Mouse (Mus musculus): ENCODE results near the gene Cxcl5.
"Not testable (repeated sequence)": the region's sequence is repeated elsewhere in the genome, so short reads cannot be mapped to it uniquely, and the experiment has no call there.

Cxcl5 gene

GRCm38 (mm10) chr5:90785659-90786588 is 26.8 kb downstream of the Cxcl5 start, which contains the start of gene Cxcl3:
TSS of gene Cxcl3 (plus strand) at chr5:90786103.
- DNase-seq (ENCODE audit: low spot score in 2 of 2) = peak in 1 of 2 experiments; percentile 29

GRCm38 (mm10) chr5:90788114-90788513 is 29.0 kb downstream of the Cxcl5 start:
- no peak for DNase-seq (ENCODE audit: low spot score in 2 of 2)

- DNase-seq (ENCODE audit: low spot score in 2 of 2) = no peak
Observed at GRCm38 (mm10) chr5:90789306-90790073, 30.3 kb downstream of the Cxcl5 start.

GRCm38 (mm10) chr5:90790074-90790502 is 30.9 kb downstream of the Cxcl5 start:
- DNase-seq (ENCODE audit: low spot score in 2 of 2) = no peak

GRCm38 (mm10) chr5:90794195-90794625 is 35.0 kb downstream of the Cxcl5 start, which contains the start of gene Cxcl15:
TSS of gene Cxcl15 (plus strand) at chr5:90794534.
- no peak for DNase-seq (ENCODE audit: low spot score in 2 of 2)

- not testable (repeated sequence) for DNase-seq (ENCODE audit: low spot score in 2 of 2)
Observed at GRCm38 (mm10) chr5:90795392-90795791, 36.2 kb downstream of the Cxcl5 start.

GRCm38 (mm10) chr5:90804574-90804973 is 45.4 kb downstream of the Cxcl5 start:
- DNase-seq (ENCODE audit: low spot score in 2 of 2) = no peak

GRCm38 (mm10) chr5:90806050-90806449 is 46.9 kb downstream of the Cxcl5 start:
- DNase-seq (ENCODE audit: low spot score in 2 of 2) = no peak

- DNase-seq (ENCODE audit: low spot score in 2 of 2) = no peak
Observed at GRCm38 (mm10) chr5:90807176-90807950, 48.2 kb downstream of the Cxcl5 start.

All from cerebellum, postnatal 4 days (tissue).